Mouse (Mus musculus): ENCODE results near the gene Psmb1. TPM values are rescaled to one million over a fixed set of nuclear protein-coding genes. Genes with fewer than 3 reads are reported as not detected.

Gene Psmb1
- polyA plus RNA-seq, 2 experiments, result 167 to 282 TPM

DNA sequence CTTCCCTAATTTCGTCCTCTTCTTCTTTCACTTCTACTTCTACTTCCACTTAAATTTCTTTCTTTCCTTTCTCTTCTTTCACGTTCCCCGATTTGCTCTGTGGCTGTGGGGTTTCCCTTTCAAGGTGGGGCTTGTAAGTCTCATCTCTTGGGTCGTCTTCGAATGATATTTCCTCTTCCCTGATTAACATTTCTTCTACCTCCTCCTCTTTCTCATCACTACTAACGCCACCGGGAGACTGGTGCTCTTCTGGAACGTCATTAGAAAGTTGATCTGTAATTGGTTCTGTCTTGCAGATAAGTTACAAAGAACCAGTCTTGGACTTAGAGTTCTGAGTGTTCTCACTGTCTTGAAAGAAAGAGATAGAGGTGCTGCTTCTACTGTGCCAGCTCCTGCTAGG is 36.4 kb upstream of the Psmb1 start:
- H3K9ac ChIP-seq (ENCODE audit: low read depth, low read length, severe bottlenecking), result peak overlapping the region; percentile 53
- 19% methylated on average over 8 of the region's 8 CpGs for WGBS
- ATAC-seq (ENCODE audit: low FRiP score, low read depth), result no peak

DNA sequence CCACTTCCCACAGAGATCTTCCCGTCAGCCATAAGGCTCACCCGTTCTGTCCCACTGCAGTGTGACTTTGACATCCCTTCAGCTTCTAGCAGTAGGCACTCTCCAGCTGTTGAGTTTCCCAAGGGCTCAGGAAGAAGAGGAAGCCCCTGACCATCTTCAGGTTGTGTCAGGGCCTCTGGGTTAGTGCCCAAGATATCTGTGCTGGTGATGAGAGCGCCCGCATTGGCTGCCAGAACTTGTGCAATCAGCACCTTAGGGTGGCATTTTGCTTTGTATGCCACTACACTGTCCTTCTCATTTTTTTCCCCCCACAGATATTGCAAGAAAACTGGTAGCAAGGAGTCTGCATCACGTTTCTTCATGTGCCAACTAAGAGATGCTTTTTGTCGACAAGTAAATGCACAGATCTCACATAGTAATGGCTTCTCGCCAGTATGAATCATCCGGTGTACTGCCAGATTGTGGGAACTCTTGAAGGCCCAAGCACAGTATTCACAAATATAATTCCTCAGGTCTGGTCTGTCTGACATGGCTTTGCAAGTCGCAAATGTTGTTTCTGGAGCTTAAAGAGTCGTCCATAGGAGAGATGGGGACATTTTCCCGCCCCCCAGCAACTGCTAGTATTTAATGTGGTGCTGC is 35.7 kb upstream of the Psmb1 start:
- Histone ChIP-seq H3K9ac (ENCODE audit: low read depth, low read length, severe bottlenecking) (no peak overlapping the region), H3K4me2 (replicated peaks; ENCODE audit: low read depth, low read length, severe bottlenecking) (no peak overlapping the region), H3K4me1 (ENCODE audit: control insufficient read depth, insufficient read depth, low read length) (no peaks in the 10 kb centered on the region), H3K4me3 (replicated peaks; ENCODE audit: low read length) (no peak overlapping the region), H3K9me3 (ENCODE audit: control insufficient read depth, low read length) (no peaks in the 10 kb centered on the region), H3K27me3 (ENCODE audit: control insufficient read depth, insufficient read depth, low read length) (peaks cover 22% of the 10 kb centered on the region), H3K36me3 (ENCODE audit: control insufficient read depth, insufficient read depth, low read length) (no peaks in the 10 kb centered on the region), H3K27ac (replicated peaks; ENCODE audit: low read depth, low read length) (no peak overlapping the region)
- DNase-seq (ENCODE audit: low spot score) (no peak), ATAC-seq (ENCODE audit: low FRiP score, low read depth) (no peak)
- TF ChIP-seq POLR2A (IDR thresholded peaks at IDR 0.05; ENCODE audit: borderline replicate concordance, extremely low read depth, insufficient read depth, insufficient read length), result no peak
- WGBS, result 62% methylated on average over 10 of the region's 11 CpGs

More for the DNA sequence above, 36.4 kb upstream of the Psmb1 start:
- no peak overlapping the region for H3K27ac ChIP-seq (replicated peaks; ENCODE audit: low read depth, low read length)
- DNase-seq (ENCODE audit: low spot score), result no peak
- H3K4me3 ChIP-seq (replicated peaks; ENCODE audit: low read length), result peak overlapping the region; percentile 49
- no peaks in the 10 kb centered on the region for H3K9me3 ChIP-seq (ENCODE audit: control insufficient read depth, low read length)
- peak overlapping the region; percentile 79 for H3K4me2 ChIP-seq (replicated peaks; ENCODE audit: low read depth, low read length, severe bottlenecking)
- H3K36me3 ChIP-seq (ENCODE audit: control insufficient read depth, insufficient read depth, low read length), result no peaks in the 10 kb centered on the region
- H3K4me1 ChIP-seq (ENCODE audit: control insufficient read depth, insufficient read depth, low read length), result no peaks in the 10 kb centered on the region
- no peak for TF ChIP-seq POLR2A (IDR thresholded peaks at IDR 0.05; ENCODE audit: borderline replicate concordance, extremely low read depth, insufficient read depth, insufficient read length)
- peaks cover 22% of the 10 kb centered on the region for H3K27me3 ChIP-seq (ENCODE audit: control insufficient read depth, insufficient read depth, low read length)

- no peak for TF ChIP-seq POLR2A (IDR thresholded peaks at IDR 0.05; ENCODE audit: borderline replicate concordance, extremely low read depth, insufficient read depth, insufficient read length)
- Histone ChIP-seq H3K27me3 (ENCODE audit: control insufficient read depth, insufficient read depth, low read length) (peaks cover 2% of the 10 kb centered on the region; the same call in 1 of the 2 replicates), H3K4me3 (replicated peaks; ENCODE audit: low read length) (no peak overlapping the region), H3K4me2 (replicated peaks; ENCODE audit: low read depth, low read length, severe bottlenecking) (no peak overlapping the region), H3K27ac (replicated peaks; ENCODE audit: low read depth, low read length) (no peak overlapping the region), H3K36me3 (ENCODE audit: control insufficient read depth, insufficient read depth, low read length) (peaks cover under 1% of the 10 kb centered on the region; the same call in 1 of the 2 replicates), H3K9me3 (ENCODE audit: control insufficient read depth, low read length) (no peaks in the 10 kb centered on the region), H3K4me1 (ENCODE audit: control insufficient read depth, insufficient read depth, low read length) (peaks cover 10% of the 10 kb centered on the region), H3K9ac (ENCODE audit: low read depth, low read length, severe bottlenecking) (no peak overlapping the region)
- WGBS, result 10% methylated on average over 5 of the region's 5 CpGs
- DNase-seq (ENCODE audit: low spot score) (peak; percentile 44), ATAC-seq (ENCODE audit: low FRiP score, low read depth) (no peak)
Observed at GRCm38 (mm10) chr17:15530141-15530540, 30.6 kb upstream of the Psmb1 start.

DNA sequence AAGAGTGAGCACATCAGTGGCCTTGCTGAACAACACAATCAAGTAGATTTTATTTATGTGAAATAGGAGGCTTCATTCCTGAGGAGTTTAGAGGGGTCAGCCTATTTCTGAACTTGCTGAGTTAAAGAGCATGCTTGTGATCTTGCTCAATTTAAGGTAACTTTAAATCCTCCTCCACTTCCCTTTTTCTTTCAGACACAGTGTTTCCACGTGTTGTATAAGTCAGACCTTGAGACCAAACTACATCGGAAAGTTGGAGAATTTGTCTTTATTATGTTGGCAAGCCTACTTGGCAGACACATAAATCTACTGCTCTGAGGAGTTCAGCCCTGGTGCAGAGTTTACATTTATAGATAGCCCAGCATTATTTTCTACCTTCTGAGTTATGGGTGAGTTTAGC is 29.3 kb upstream of the Psmb1 start:
- H3K4me3 ChIP-seq (replicated peaks; ENCODE audit: low read length), result no peak overlapping the region
- DNase-seq (ENCODE audit: low spot score) (no peak), ATAC-seq (ENCODE audit: low FRiP score, low read depth) (no peak)
- H3K4me1 ChIP-seq (ENCODE audit: control insufficient read depth, insufficient read depth, low read length), result peaks cover 10% of the 10 kb centered on the region
- no peak overlapping the region for H3K9ac ChIP-seq (ENCODE audit: low read depth, low read length, severe bottlenecking)
- H3K9me3 ChIP-seq (ENCODE audit: control insufficient read depth, low read length), result no peaks in the 10 kb centered on the region
- no peak for TF ChIP-seq POLR2A (IDR thresholded peaks at IDR 0.05; ENCODE audit: borderline replicate concordance, extremely low read depth, insufficient read depth, insufficient read length)
- no peak overlapping the region for H3K27ac ChIP-seq (replicated peaks; ENCODE audit: low read depth, low read length)
- H3K36me3 ChIP-seq (ENCODE audit: control insufficient read depth, insufficient read depth, low read length), result peaks cover 11% of the 10 kb centered on the region
- H3K4me2 ChIP-seq (replicated peaks; ENCODE audit: low read depth, low read length, severe bottlenecking), result no peak overlapping the region
- WGBS, result 89% methylated on average over 2 of the region's 2 CpGs
- no peaks in the 10 kb centered on the region for H3K27me3 ChIP-seq (ENCODE audit: control insufficient read depth, insufficient read depth, low read length)

- Histone ChIP-seq H3K27ac (replicated peaks; ENCODE audit: low read depth, low read length) (no peak overlapping the region), H3K9ac (ENCODE audit: low read depth, low read length, severe bottlenecking) (peak overlapping the region; percentile 66; the same call in 1 of the 2 replicates), H3K36me3 (ENCODE audit: control insufficient read depth, insufficient read depth, low read length) (peaks cover 15% of the 10 kb centered on the region), H3K27me3 (ENCODE audit: control insufficient read depth, insufficient read depth, low read length) (no peaks in the 10 kb centered on the region), H3K4me2 (replicated peaks; ENCODE audit: low read depth, low read length, severe bottlenecking) (peak overlapping the region; percentile 65), H3K4me3 (replicated peaks; ENCODE audit: low read length) (peak overlapping the region; percentile 71), H3K4me1 (ENCODE audit: control insufficient read depth, insufficient read depth, low read length) (peaks cover 10% of the 10 kb centered on the region), H3K9me3 (ENCODE audit: control insufficient read depth, low read length) (no peaks in the 10 kb centered on the region)
- WGBS, result 57% methylated on average over 3 of the region's 3 CpGs
- TF ChIP-seq POLR2A (IDR thresholded peaks at IDR 0.05; ENCODE audit: borderline replicate concordance, extremely low read depth, insufficient read depth, insufficient read length), result no peak
- DNase-seq (ENCODE audit: low spot score) (no peak), ATAC-seq (ENCODE audit: low FRiP score, low read depth) (no peak)
Observed at GRCm38 (mm10) chr17:15527811-15528136, 28.2 kb upstream of the Psmb1 start.
